Mouse (Mus musculus) intestine, embryonic 16.5 days (tissue): ENCODE data around the gene Trim8. TPM values are rescaled to one million over a fixed set of nuclear protein-coding genes. Genes with fewer than 3 reads are reported as not detected.

Experiments
- ATAC-seq: fragments of 200-750 bp; cut with Nextera tagmentation; 2 replicates; pipeline ENCODE4 v1.8.0; 2017; ENCODE audit warnings: moderate TSS enrichment, moderate library complexity
- H3K27ac ChIP-seq: fragments of 300-500 bp; sonication (generic); 2 replicates; pipeline ENCODE4 v1.5.1; 2014; ENCODE audit warnings: mild to moderate bottlenecking, low read length
- H3K27me3 ChIP-seq: fragments of 300-500 bp; sonication (generic); replicated peaks from 2 replicates; pipeline ENCODE4 v1.6.1; 2014; ENCODE audit warnings: low read length, control low read depth, mixed read lengths; ENCODE audit not compliant: control insufficient read depth, insufficient read depth
- H3K36me3 ChIP-seq: fragments of 300-500 bp; sonication (generic); 2 replicates; pipeline ENCODE4 v1.6.1; 2014; ENCODE audit warnings: low read length, control low read depth; ENCODE audit not compliant: control insufficient read depth, insufficient read depth
- H3K4me1 ChIP-seq: fragments of 300-500 bp; sonication (generic); 2 replicates; pipeline ENCODE4 v1.6.1; 2014; ENCODE audit warnings: low read length, control low read depth, mixed read lengths; ENCODE audit not compliant: control insufficient read depth, insufficient read depth
- H3K4me2 ChIP-seq: fragments of 300-500 bp; sonication (generic); 2 replicates; pipeline ENCODE4 v1.6.1; 2014; ENCODE audit warnings: low read depth, low read length, control low read depth
- H3K4me3 ChIP-seq: fragments of 300-500 bp; sonication (generic); 2 replicates; pipeline ENCODE4 v1.5.1; 2014; ENCODE audit warnings: mild to moderate bottlenecking, low read length
- H3K9ac ChIP-seq: fragments of 300-500 bp; sonication (generic); 2 replicates; pipeline ENCODE4 v1.6.1; 2014; ENCODE audit warnings: low read depth, low read length
- H3K9me3 ChIP-seq: fragments of 300-500 bp; sonication (generic); 2 replicates; pipeline ENCODE4 v1.6.1; 2016; ENCODE audit warnings: low read length, control low read depth; ENCODE audit not compliant: control insufficient read depth
- WGBS: fragments of 180-500 bp; shearing (Covaris S2); extraction: QIAGEN DNeasy Blood & Tissue Kit; methylation state at CpG from one replicate; pipeline ENCODE4 v1.1.7; 2014; 5-methylcytosine and 5-hydroxymethylcytosine counted together
- polyA plus RNA-seq: library from polyadenylated mRNA; unstranded; fragments of >200 nt; fragmentation: Nextera tagmentation; extraction: Ambion mirVana; gene quantifications from 2 replicates; pipeline ENCODE4 v1.2.1, GENCODE M21; 2015

The Trim8 gene
- polyA plus RNA-seq, 1 experiment from 2014 or later = 10.1 TPM

- Histone ChIP-seq H3K9ac (peak overlapping the region; percentile 47), H3K4me3 (peak overlapping the region; percentile 21), H3K9me3 (no peaks in the 10 kb centered on the region), H3K4me1 (peaks cover 51% of the 10 kb centered on the region), H3K4me2 (peak overlapping the region; percentile 21), H3K27me3 (no peaks in the 10 kb centered on the region), H3K36me3 (no peaks in the 10 kb centered on the region), H3K27ac (peak overlapping the region; percentile 52)
- WGBS = 8% methylated on average over 20 of the region's 20 CpGs
- peak; percentile 60 for ATAC-seq
These were observed 22.1 kb downstream of the Trim8 start for GRCm38 (mm10) chr19:46523480-46524151.

- H3K9ac ChIP-seq = peak overlapping the region; percentile 47
- H3K27ac ChIP-seq = peak overlapping the region; percentile 52
- H3K4me3 ChIP-seq = no peak overlapping the region; the same call in 1 of the 2 replicates
- H3K4me1 ChIP-seq = peaks cover 51% of the 10 kb centered on the region
- 16% methylated on average over 6 of the region's 6 CpGs for WGBS
- no peaks in the 10 kb centered on the region for H3K9me3 ChIP-seq
- peak; percentile 2; the same call in 1 of the 2 replicates for ATAC-seq
- H3K36me3 ChIP-seq = no peaks in the 10 kb centered on the region
- peak overlapping the region; percentile 21 for H3K4me2 ChIP-seq
- no peaks in the 10 kb centered on the region for H3K27me3 ChIP-seq
These were observed 22.6 kb downstream of the Trim8 start for GRCm38 (mm10) chr19:46524152-46524544.

- Histone ChIP-seq H3K9me3 (no peaks in the 10 kb centered on the region), H3K4me2 (peak overlapping the region; percentile 21), H3K4me3 (no peak overlapping the region), H3K36me3 (no peaks in the 10 kb centered on the region), H3K27me3 (no peaks in the 10 kb centered on the region), H3K27ac (peak overlapping the region; percentile 52), H3K4me1 (peaks cover 55% of the 10 kb centered on the region), H3K9ac (peak overlapping the region; percentile 39; the same call in 1 of the 2 replicates)
- 28% methylated on average over 14 of the region's 14 CpGs for WGBS
- peak; percentile 45 for ATAC-seq
These were observed 23.3 kb downstream of the Trim8 start for GRCm38 (mm10) chr19:46524601-46525321.

GRCm38 (mm10) chr19:46525691-46526631 is 24.5 kb downstream of the Trim8 start:
- Histone ChIP-seq H3K27ac (no peak overlapping the region), H3K4me2 (no peak overlapping the region), H3K27me3 (no peaks in the 10 kb centered on the region), H3K9ac (no peak overlapping the region), H3K9me3 (no peaks in the 10 kb centered on the region), H3K4me1 (peaks cover 62% of the 10 kb centered on the region), H3K4me3 (no peak overlapping the region), H3K36me3 (no peaks in the 10 kb centered on the region)
- WGBS = 59% methylated on average over 10 of the region's 10 CpGs
- no peak for ATAC-seq

- Histone ChIP-seq H3K27me3 (no peaks in the 10 kb centered on the region), H3K4me3 (peak overlapping the region; percentile 17; the same call in 1 of the 2 replicates), H3K4me2 (peak overlapping the region; percentile 43), H3K9ac (peak overlapping the region; percentile 54; the same call in 1 of the 2 replicates), H3K27ac (no peak overlapping the region), H3K9me3 (no peaks in the 10 kb centered on the region), H3K4me1 (peaks cover 73% of the 10 kb centered on the region), H3K36me3 (no peaks in the 10 kb centered on the region)
- ATAC-seq = no peak
- 47% methylated on average over 17 of the region's 17 CpGs for WGBS
These were observed 26.4 kb downstream of the Trim8 start for GRCm38 (mm10) chr19:46527632-46528528.

DNA sequence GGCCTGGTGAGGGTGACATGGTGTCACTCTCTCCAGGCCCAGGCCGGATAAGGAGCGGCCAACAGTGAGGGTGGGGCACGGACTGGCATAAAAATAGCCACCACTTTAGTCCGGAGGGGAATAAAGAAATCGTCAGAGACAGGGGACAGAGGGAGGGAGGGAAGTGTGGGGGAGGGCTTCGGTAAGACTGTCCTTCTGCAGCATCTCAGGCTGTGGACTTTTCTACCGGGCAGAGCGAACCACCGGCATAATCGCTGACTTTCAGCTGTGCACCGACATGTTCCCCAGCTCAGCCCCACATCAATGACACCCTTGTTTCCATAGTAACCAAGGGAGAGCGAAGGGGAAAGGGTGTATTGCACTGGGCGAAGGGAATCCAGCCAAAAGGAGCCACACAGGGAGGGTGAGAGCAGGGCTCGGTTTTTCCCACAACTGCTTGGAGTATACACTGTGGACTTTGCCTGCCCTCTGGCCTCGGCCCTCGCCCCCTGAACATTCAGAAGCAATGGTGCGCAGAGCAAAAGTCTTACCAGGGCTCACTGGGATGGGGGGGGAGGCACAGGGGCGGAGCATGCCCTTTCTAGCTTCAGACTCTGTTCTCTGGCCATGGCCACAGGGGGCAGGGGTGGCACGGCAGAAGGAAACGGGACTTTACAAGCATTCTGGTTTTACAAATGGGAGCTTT is 27.2 kb downstream of the Trim8 start:
- H3K4me2 ChIP-seq = peak overlapping the region; percentile 43
- H3K9ac ChIP-seq = peak overlapping the region; percentile 54
- peak; percentile 23 for ATAC-seq
- H3K27ac ChIP-seq = no peak overlapping the region
- no peaks in the 10 kb centered on the region for H3K27me3 ChIP-seq
- 7% methylated on average over 20 of the region's 20 CpGs for WGBS
- H3K4me3 ChIP-seq = peak overlapping the region; percentile 17
- H3K36me3 ChIP-seq = no peaks in the 10 kb centered on the region
- H3K4me1 ChIP-seq = peaks cover 71% of the 10 kb centered on the region
- no peaks in the 10 kb centered on the region for H3K9me3 ChIP-seq

DNA sequence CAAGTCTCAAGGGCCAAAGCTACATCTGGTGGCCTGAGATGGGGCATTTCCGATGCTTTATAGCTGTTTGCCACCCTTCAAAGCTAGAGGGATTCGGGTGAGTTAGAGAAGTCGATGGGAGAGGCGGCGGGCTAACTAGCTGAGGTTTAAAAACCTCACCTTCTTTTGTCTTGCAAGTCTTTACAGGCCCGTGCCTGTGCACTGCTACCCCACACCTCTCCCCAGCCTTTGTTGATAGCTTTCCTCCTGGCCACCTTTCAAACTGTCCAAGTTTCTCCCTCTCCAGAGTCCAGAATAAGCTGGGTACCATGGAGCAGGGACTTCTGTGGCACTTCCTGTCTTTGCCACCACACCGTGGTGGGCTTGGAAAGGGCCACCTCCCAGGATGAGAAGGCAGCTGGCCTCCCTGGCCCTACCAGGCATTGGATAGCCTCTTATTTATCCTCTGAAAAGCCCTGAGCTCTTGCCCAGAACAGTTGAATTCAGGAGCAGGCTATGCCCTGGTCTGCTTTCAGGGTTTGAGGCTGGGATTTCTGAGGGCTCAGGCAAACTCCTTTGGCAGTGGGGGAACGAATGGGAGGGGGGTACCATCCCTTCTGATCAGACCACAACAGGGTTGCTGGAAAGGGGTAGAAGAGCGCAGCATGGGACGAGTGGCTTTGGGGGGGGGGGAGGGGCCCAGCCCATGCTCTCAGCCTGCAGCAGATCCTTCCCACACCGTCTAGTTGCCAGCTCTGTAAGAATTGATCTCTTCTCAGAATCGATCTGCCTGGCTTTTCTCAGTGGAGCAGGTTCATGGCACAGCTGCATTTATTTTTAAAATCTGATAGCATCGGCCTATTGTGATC is 28.3 kb downstream of the Trim8 start:
- Histone ChIP-seq H3K9me3 (no peaks in the 10 kb centered on the region), H3K27ac (no peak overlapping the region), H3K4me2 (no peak overlapping the region), H3K36me3 (no peaks in the 10 kb centered on the region), H3K9ac (peak overlapping the region; percentile 54), H3K27me3 (no peaks in the 10 kb centered on the region), H3K4me1 (peaks cover 65% of the 10 kb centered on the region), H3K4me3 (no peak overlapping the region)
- WGBS = 47% methylated on average over 13 of the region's 13 CpGs
- no peak for ATAC-seq
